Mouse (Mus musculus) lung, adult 2 months (tissue): ENCODE data around the gene Lrrc74a.

Source experiments
- CTCF ChIP-seq: fragments of 200-500 bp; IDR thresholded peaks from 2 replicates; pipeline ENCODE4 v1.5.1; 2011; ENCODE audit warnings: mild to moderate bottlenecking, low read length, control low read depth; ENCODE audit not compliant: insufficient read depth
- POLR2A ChIP-seq: fragments of 200-500 bp; IDR thresholded peaks from 2 replicates; pipeline ENCODE4 v1.6.1; 2011; ENCODE audit warnings: low read depth, mild to moderate bottlenecking, control low read depth, low read length, borderline replicate concordance; ENCODE audit errors: extremely low read depth

GRCm38 (mm10) chr12:86778531-86778930 lies 44.4 kb downstream of the Lrrc74a start:
- TF ChIP-seq CTCF (no peak), POLR2A (no peak)
